Mouse (Mus musculus): ENCODE data around the gene Gm10471.
"Not testable (repeated sequence)": the region's sequence is repeated elsewhere in the genome, so short reads cannot be mapped to it uniquely, and the experiment has no call there.

DNA sequence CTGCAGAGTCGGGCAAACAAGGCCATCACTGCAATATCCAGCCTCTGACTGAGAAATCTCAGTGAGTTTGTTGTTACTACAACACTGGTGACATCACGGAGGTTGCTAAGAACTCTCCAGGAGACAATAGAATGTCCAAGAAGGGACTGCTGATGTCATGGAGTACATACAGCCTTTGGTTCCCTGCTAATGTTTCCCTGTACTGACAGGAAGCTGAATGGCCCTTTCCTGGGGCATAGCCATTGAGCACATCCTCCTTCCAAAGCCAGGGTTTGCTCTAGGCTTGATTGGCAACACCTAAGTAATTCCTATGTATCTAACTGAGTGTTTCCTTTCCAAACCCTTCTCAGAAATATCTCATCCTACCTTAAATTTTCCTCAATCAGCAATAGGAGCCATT lies 49.6 kb downstream of the Gm10471 start, which contains the start of gene Speer4a:
- TF ChIP-seq POLR2A (IDR thresholded peaks at IDR 0.05; ENCODE audit: extremely low read depth, insufficient read depth, low read length); CTCF (IDR thresholded peaks at IDR 0.05; ENCODE audit: low read depth, low read length): not testable (repeated sequence)

All from liver, adult 2 months (tissue).